Comparison of ENCODE assay signal across 8 mouse cellular contexts in genomic region chr13:55071322-55071721, GRCm38 (mm10). TPM values are rescaled to one million over a fixed set of nuclear protein-coding genes. Genes with fewer than 3 reads are reported as not detected.
DNase-seq lines count a peak whose midpoint lies in the region; ATAC-seq and TF ChIP-seq lines count a peak whose summit lies in the region.

No protein-coding gene starts in this region.

- WGBS in cerebellum, adult 2 months, result 3% methylated on average over 3 of the region's 3 CpGs
- WGBS in liver, adult 2 months, result 6% methylated on average over 3 of the region's 3 CpGs
- 14% methylated on average over 3 of the region's 3 CpGs for WGBS in liver, embryonic 12.5 days (ENCODE audit: insufficient replicate concordance)

- no peak overlapping the region for H3K4me2 ChIP-seq in liver, embryonic 12.5 days

- no peaks in the 10 kb centered on the region for H3K4me1 ChIP-seq in cerebellum, adult 2 months (ENCODE audit: control insufficient read depth, insufficient read depth, low read length)
- H3K4me1 ChIP-seq in liver, adult 2 months (ENCODE audit: control insufficient read depth, insufficient read depth, low read length), result no peaks in the 10 kb centered on the region
- peaks cover 5% of the 10 kb centered on the region; the same call in 1 of the 2 replicates for H3K4me1 ChIP-seq in liver, embryonic 12.5 days

- peak; percentile 35; the same call in 1 of the 2 replicates for TF ChIP-seq CTCF in cerebellum, adult 2 months (IDR thresholded peaks at IDR 0.05; ENCODE audit: borderline replicate concordance, insufficient read depth, low read depth, low read length)
- TF ChIP-seq CTCF in liver, adult 2 months (IDR thresholded peaks at IDR 0.05; ENCODE audit: low read depth, low read length), result no peak
- TF ChIP-seq CTCF in brain, embryonic 14.5 days (IDR thresholded peaks at IDR 0.05; ENCODE audit: borderline replicate concordance, extremely low read depth, insufficient read depth, insufficient read length), result peak; percentile 29; the same call in 1 of the 2 replicates

- no peaks in the 10 kb centered on the region for H3K79me2 ChIP-seq in liver, adult 2 months (ENCODE audit: control insufficient read depth, insufficient read depth, low read length)

- no peaks in the 10 kb centered on the region for H3K9me3 ChIP-seq in liver, embryonic 12.5 days (replicated peaks)

- no peaks in the 10 kb centered on the region for H3K27me3 ChIP-seq in cerebellum, adult 2 months (ENCODE audit: control insufficient read depth, insufficient read depth, low read length)
- H3K27me3 ChIP-seq in liver, adult 2 months (ENCODE audit: control insufficient read depth, insufficient read depth, low read length), result no peaks in the 10 kb centered on the region
- no peaks in the 10 kb centered on the region for H3K27me3 ChIP-seq in liver, embryonic 12.5 days (replicated peaks)

- no peak overlapping the region for H3K27ac ChIP-seq in cerebellum, adult 2 months (ENCODE audit: insufficient read depth, low read length)
- no peak overlapping the region for H3K27ac ChIP-seq in liver, adult 2 months (replicated peaks; ENCODE audit: insufficient read depth, low read depth, low read length)
- H3K27ac ChIP-seq in liver, embryonic 12.5 days, result no peak overlapping the region

- peaks cover 21% of the 10 kb centered on the region for H3K36me3 ChIP-seq in liver, adult 2 months (ENCODE audit: control insufficient read depth, insufficient read depth, low read length)
- peaks cover 41% of the 10 kb centered on the region for H3K36me3 ChIP-seq in liver, embryonic 12.5 days

- DNase-seq in cerebellum, adult 2 months, result peak in 1 of 2 experiments; percentile 31
- DNase-seq in liver, adult 2 months (ENCODE audit: extremely low read depth, low read depth, low spot score), result peak; percentile 24
- peak; percentile 81 for DNase-seq in brain, embryonic 14.5 days (ENCODE audit: low read depth)
- peak; percentile 70 for DNase-seq in naive thymus-derived CD4-positive, alpha-beta T cell, adult 2 months (ENCODE audit: low read depth)
- DNase-seq in gastrocnemius, postnatal 4 days (ENCODE audit: low spot score in 2 of 2), result no peak
- DNase-seq in spleen, postnatal 4 days (ENCODE audit: low spot score in 2 of 2), result no peak

- no peak for TF ChIP-seq POLR2A in cerebellum, adult 2 months (IDR thresholded peaks at IDR 0.05; ENCODE audit: borderline replicate concordance, insufficient read depth, low read length)
- no peak for TF ChIP-seq POLR2A in liver, adult 2 months (IDR thresholded peaks at IDR 0.05; ENCODE audit: extremely low read depth, insufficient read depth, low read length)
- no peak for TF ChIP-seq POLR2A in brain, embryonic 14.5 days (IDR thresholded peaks at IDR 0.05; ENCODE audit: borderline replicate concordance, extremely low read depth, insufficient read depth, insufficient read length, poor library complexity, severe bottlenecking)

- no peak overlapping the region for H3K9ac ChIP-seq in liver, adult 2 months (ENCODE audit: low read depth, low read length)
- H3K9ac ChIP-seq in liver, embryonic 12.5 days, result no peak overlapping the region

- H3K4me3 ChIP-seq in cerebellum, adult 2 months (replicated peaks; ENCODE audit: insufficient read depth, low read depth, low read length), result no peak overlapping the region
- no peak overlapping the region for H3K4me3 ChIP-seq in liver, adult 2 months (ENCODE audit: insufficient read depth, low read depth, low read length)
- no peak overlapping the region for H3K4me3 ChIP-seq in liver, embryonic 12.5 days

- ATAC-seq in cerebellum, adult (ENCODE audit: insufficient number of reproducible peaks, low FRiP score, low TSS enrichment), result no peak
- no peak for ATAC-seq in liver, embryonic 12.5 days

RNA-seq across cellular contexts. Expression of gene Uimc1, which starts 28.8 kb away (rescaled TPM):
- 24.0 and 24.8 TPM in 2 replicates for polyA plus RNA-seq in cerebellum, adult 2 months (2012; rRNA removed)
- 10.4 and 12.0 TPM in 2 replicates for total RNA-seq in liver, adult 2 months (2014; rRNA removed)
- 2.8 and 3.7 TPM in 2 replicates for polyA plus RNA-seq in liver, adult 2 months (2012; rRNA removed)
- 18.4 TPM in 2 replicates for polyA plus RNA-seq in liver, embryonic 12.5 days (2016; fragmentation: Nextera tagmentation; extraction: Ambion mirVana)
- polyA plus RNA-seq in brain, embryonic 14.5 days (2012; rRNA removed), result 15.4 and 17.3 TPM in 2 replicates
- total RNA-seq in gastrocnemius, postnatal 4 days (2021), result 10 to 100 TPM; 24.9 to 28.5 TPM

RNA-seq across cellular contexts. Expression of gene Zfp346, which starts 33.8 kb away (rescaled TPM):
- 48.5 and 52.5 TPM in 2 replicates for polyA plus RNA-seq in cerebellum, adult 2 months (2012; rRNA removed)
- 4.5 and 5.6 TPM in 2 replicates for total RNA-seq in liver, adult 2 months (2014; rRNA removed)
- polyA plus RNA-seq in liver, adult 2 months (2012; rRNA removed), result 3.9 and 5.1 TPM in 2 replicates
- 10.6 and 11.4 TPM in 2 replicates for polyA plus RNA-seq in liver, embryonic 12.5 days (2016; fragmentation: Nextera tagmentation; extraction: Ambion mirVana)
- 40.2 and 43.4 TPM in 2 replicates for polyA plus RNA-seq in brain, embryonic 14.5 days (2012; rRNA removed)
- total RNA-seq in gastrocnemius, postnatal 4 days (2021), result 10 to 100 TPM; 22.2 to 24.2 TPM

RNA-seq across cellular contexts. Expression of gene Hk3, which starts 50.1 kb away (rescaled TPM):
- 0.67 and 0.74 TPM in 2 replicates for polyA plus RNA-seq in cerebellum, adult 2 months (2012; rRNA removed)
- 5.4 and 6.7 TPM in 2 replicates for total RNA-seq in liver, adult 2 months (2014; rRNA removed)
- 1.8 and 4.1 TPM in 2 replicates for polyA plus RNA-seq in liver, adult 2 months (2012; rRNA removed)
- 2.7 and 3.0 TPM in 2 replicates for polyA plus RNA-seq in liver, embryonic 12.5 days (2016; fragmentation: Nextera tagmentation; extraction: Ambion mirVana)
- 0.90 and 1.1 TPM in 2 replicates for polyA plus RNA-seq in brain, embryonic 14.5 days (2012; rRNA removed)
- 1 to 10 TPM; 2.3 to 2.8 TPM for total RNA-seq in gastrocnemius, postnatal 4 days (2021)

Comparison
In these comparisons a context has a peak if more than half of its experiments do, and no peak if none do; other contexts are left out.
1. DNase-seq: peak in liver, adult 2 months (single experiment), brain, embryonic 14.5 days (single experiment) and naive thymus-derived CD4-positive, alpha-beta T cell, adult 2 months (single experiment); none in gastrocnemius, postnatal 4 days (0 of 2) and spleen, postnatal 4 days (0 of 2).